Mouse (Mus musculus): ENCODE measurements around the gene Gm8104.
"Not testable (repeated sequence)": the region's sequence is repeated elsewhere in the genome, so short reads cannot be mapped to it uniquely, and the experiment has no call there.

DNA sequence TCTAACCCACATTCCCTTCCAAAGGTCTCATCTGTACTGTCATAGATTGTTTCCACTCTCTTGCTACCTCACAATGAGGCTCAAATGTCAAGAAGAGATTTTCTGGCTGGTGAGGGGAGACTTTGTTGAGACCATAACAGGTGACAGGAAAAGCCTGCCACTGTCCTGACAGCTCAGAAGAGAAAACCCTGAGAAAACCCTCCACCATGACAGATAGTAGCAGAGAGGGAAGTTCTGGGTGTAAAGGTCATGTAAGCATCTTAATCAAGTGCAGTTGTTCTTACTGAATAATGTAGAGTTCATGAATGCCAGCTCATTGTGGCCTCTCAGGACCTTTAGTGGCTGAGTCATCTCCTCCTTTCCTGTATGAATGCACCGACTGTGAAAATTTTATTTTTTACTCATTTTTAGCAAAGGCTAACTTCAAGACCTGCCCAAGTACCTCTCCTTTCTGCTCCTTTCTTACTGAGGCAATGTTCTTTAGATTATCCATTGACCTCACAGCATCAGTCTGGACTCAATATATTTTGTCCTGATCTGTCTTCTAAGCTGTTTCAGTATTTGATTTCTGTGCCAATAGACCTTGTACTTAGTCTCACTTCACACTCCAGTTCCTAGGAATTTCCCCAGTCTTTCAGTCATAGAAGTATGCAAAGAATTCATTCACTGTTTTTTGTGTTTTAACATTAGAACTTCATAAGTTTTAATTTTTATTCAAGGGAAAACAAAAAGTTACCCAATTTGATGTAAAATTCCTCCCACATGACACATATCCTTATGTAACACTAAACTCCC is 15.3 kb upstream of the Gm8104 start:
- TF ChIP-seq CTCF (IDR thresholded peaks at IDR 0.05; ENCODE audit: low read depth, low read length); POLR2A (IDR thresholded peaks at IDR 0.05; ENCODE audit: extremely low read depth, insufficient read depth, low read length): not testable (repeated sequence)

Measured in liver, adult 2 months (tissue).